In genomic region chr1:172261477-172262078, GRCm38 (mm10) we compare ENCODE assay signal across 8 mouse cellular contexts. TPM values are rescaled to one million over a fixed set of nuclear protein-coding genes. Genes with fewer than 3 reads are reported as not detected.
DNase-seq lines count a peak whose midpoint lies in the region; ATAC-seq and TF ChIP-seq lines count a peak whose summit lies in the region.

Gene Igsf8 (plus strand): TSS chr1:172261641.

- 59% methylated on average over 8 of the region's 8 CpGs for WGBS in kidney, postnatal 0 days
- 61% methylated on average over 8 of the region's 8 CpGs for WGBS in heart, embryonic 12.5 days

- H3K79me2 ChIP-seq in myocyte (ENCODE audit: control insufficient read depth, insufficient read depth) = no peaks in the 10 kb centered on the region

- no peak for ATAC-seq in kidney, postnatal 0 days (replicated peaks; ENCODE audit: low FRiP score, low read depth)
- ATAC-seq in heart, embryonic 12.5 days (ENCODE audit: insufficient number of reproducible peaks, low FRiP score) = no peak

- no peak for TF ChIP-seq CTCF in kidney, postnatal 0 days (IDR thresholded peaks at IDR 0.05; ENCODE audit: low read depth)

- DNase-seq in kidney, postnatal 0 days (ENCODE audit: low spot score) = no peak
- DNase-seq in kidney, adult 11 months = no peak
- DNase-seq in adrenal gland, postnatal 25 days = no peak
- DNase-seq in left cerebral cortex, postnatal 14 days (ENCODE audit: low spot score in 2 of 2) = no peak
- no peak for DNase-seq in cerebellum, postnatal 25 days
- DNase-seq in frontal cortex, postnatal 25 days (ENCODE audit: low spot score in 2 of 2) = no peak

- no peaks in the 10 kb centered on the region for H3K9me3 ChIP-seq in kidney, postnatal 0 days (replicated peaks; ENCODE audit: low read length)
- peaks cover 9% of the 10 kb centered on the region; the same call in 1 of the 2 replicates for H3K9me3 ChIP-seq in heart, embryonic 12.5 days (replicated peaks)

- no peaks in the 10 kb centered on the region for H3K36me3 ChIP-seq in kidney, postnatal 0 days (ENCODE audit: insufficient read depth, low read length)
- 0 out of 2 replicates have a peak, but pooled peaks cover 3% of the 10 kb centered on the region for H3K36me3 ChIP-seq in heart, embryonic 12.5 days
- no peaks in the 10 kb centered on the region for H3K36me3 ChIP-seq in myocyte (ENCODE audit: control insufficient read depth, insufficient read depth)

- no peak for TF ChIP-seq POLR2A in myocyte (IDR thresholded peaks at IDR 0.05; ENCODE audit: insufficient read length, low read depth)

- H3K27ac ChIP-seq in kidney, postnatal 0 days = no peak within 1 kb of the TSS
- peak within 1 kb of the TSS; percentile 53; the same call in 1 of the 2 replicates for H3K27ac ChIP-seq in heart, embryonic 12.5 days (ENCODE audit: poor library complexity, severe bottlenecking)

- no peak within 1 kb of the TSS for H3K4me2 ChIP-seq in kidney, postnatal 0 days (ENCODE audit: low read length)
- H3K4me2 ChIP-seq in heart, embryonic 12.5 days = no peak within 1 kb of the TSS
- H3K4me2 ChIP-seq in myocyte (ENCODE audit: low read depth) = peak within 1 kb of the TSS; percentile 30

- H3K4me3 ChIP-seq in kidney, postnatal 0 days (replicated peaks; ENCODE audit: low read depth, low read length) = no peak within 1 kb of the TSS
- no peak within 1 kb of the TSS for H3K4me3 ChIP-seq in heart, embryonic 12.5 days
- no peak within 1 kb of the TSS for H3K4me3 ChIP-seq in myocyte

- H3K27me3 ChIP-seq in kidney, postnatal 0 days (ENCODE audit: insufficient read depth, low read length) = no peaks in the 10 kb centered on the region
- H3K27me3 ChIP-seq in heart, embryonic 12.5 days (replicated peaks) = no peaks in the 10 kb centered on the region
- no peaks in the 10 kb centered on the region for H3K27me3 ChIP-seq in myocyte (ENCODE audit: control insufficient read depth, insufficient read depth, insufficient read length)

- no peaks in the 10 kb centered on the region for H3K4me1 ChIP-seq in kidney, postnatal 0 days (replicated peaks; ENCODE audit: insufficient read depth, low read length)
- H3K4me1 ChIP-seq in heart, embryonic 12.5 days (replicated peaks) = peaks cover 5% of the 10 kb centered on the region; the same call in 1 of the 2 replicates

- intact Hi-C loops in left cerebral cortex, postnatal 14 days (cut with DNase I) = no loop called here

- H3K9ac ChIP-seq in kidney, postnatal 0 days (ENCODE audit: low read depth, low read length) = no peak within 1 kb of the TSS
- no peak within 1 kb of the TSS for H3K9ac ChIP-seq in heart, embryonic 12.5 days

- no peak within 1 kb of the TSS for H3ac ChIP-seq in myocyte (ENCODE audit: control insufficient read depth, insufficient read length)

TF ChIP-seq in myocyte, 11 proteins besides CTCF, POLR2A, EP300 and RAD21:
- TF ChIP-seq USF1 (IDR thresholded peaks at IDR 0.05; ENCODE audit: low read depth) = no peak

RNA-seq across cellular contexts. Expression of gene Igsf8, which starts in this region (rescaled TPM):
- 39.0 and 43.0 TPM in 2 replicates for polyA plus RNA-seq in kidney, postnatal 0 days (2015; fragmentation: Nextera tagmentation; extraction: Ambion mirVana)
- total RNA-seq in adrenal gland, postnatal 25 days (2021) = 33.7 and 48.7 TPM in 2 replicates
- polyA plus RNA-seq in heart, embryonic 12.5 days (2016; fragmentation: Nextera tagmentation; extraction: Ambion mirVana) = 24.0 and 26.1 TPM in 2 replicates
- total RNA-seq in left cerebral cortex, postnatal 14 days (2021) = 100 to 1,000 TPM; 231 to 244 TPM
- 79.7 TPM for polyA plus RNA-seq in myocyte (2012; fragmentation: generic; extraction: Trizol)
